Mouse (Mus musculus) neutrophil, adult 59 days (primary cell): ENCODE data around the gene Cd200r1. TPM values are rescaled to one million over a fixed set of nuclear protein-coding genes. Genes with fewer than 3 reads are reported as not detected.

Experiments used
- total RNA-seq, 2 experiments: library from RNA; stranded (reverse); gene quantifications; 1 replicate in 1 of 2; 2 replicates in 1 of 2; pipeline ENCODE4 v1.2.4; 2023

Cd200r1 gene
- total RNA-seq, result 10 to 100 TPM; 15.0 to 15.2 TPM

GRCm38 (mm10) chr16:44765555-44766319, at the start of gene Cd200r1:
Gene Cd200r1 (plus strand): TSS chr16:44765736.

GRCm38 (mm10) chr16:44724083-44724787, 41.3 kb upstream of the Cd200r1 start, which contains the start of gene Nepro:
Gene Nepro (plus strand): TSS chr16:44724301.

GRCm38 (mm10) chr16:44745866-44746562, 19.5 kb upstream of the Cd200r1 start, which contains the start of gene Gtpbp8:
Gene Gtpbp8 (minus strand): TSS chr16:44746363.

GRCm38 (mm10) chr16:44811544-44811943, 46.0 kb downstream of the Cd200r1 start, which contains the start of gene Cd200r4:
Gene Cd200r4 (plus strand): TSS chr16:44811733.

Other genes with a start within 250 kb of the Cd200r1 start
- not detected for gene Boc, start 206.8 kb upstream of the Cd200r1 start, total RNA-seq
- 10 to 100 TPM in 1 of 2 experiments, 1 to 10 TPM in 1; 5.9 to 10.0 TPM for gene Nepro, start 41.4 kb upstream of the Cd200r1 start, total RNA-seq
- gene Gtpbp8, start 19.4 kb upstream of the Cd200r1 start, total RNA-seq, result 10 to 100 TPM in 1 of 2 experiments, 1 to 10 TPM in 1; 8.2 to 10.7 TPM
- 1 to 10 TPM; 1.0 to 1.7 TPM for gene Cd200r4, start 46.0 kb downstream of the Cd200r1 start, total RNA-seq
- gene Cd200r2, start 101.4 kb downstream of the Cd200r1 start, total RNA-seq, result under 1 TPM in 1 of 2 experiments, not detected in 1; 0.22 TPM
- 1 to 10 TPM; 4.9 to 8.5 TPM for gene Cd200r3, start 177.9 kb downstream of the Cd200r1 start, total RNA-seq